Mouse (Mus musculus): ENCODE measurements around the gene Ctf2. TPM values are rescaled to one million over a fixed set of nuclear protein-coding genes. Genes with fewer than 3 reads are reported as not detected.
A peak's percentile ranks its signal among the peaks of the same experiment; 100 is the strongest.

Ctf2 gene
- polyA plus RNA-seq, 1 experiment from 2014 or later: 0.32 TPM

GRCm38 (mm10) chr7:127680541-127680940 is 51.4 kb downstream of the Ctf2 start:
- Histone ChIP-seq H3K4me1 (ENCODE audit: control insufficient read depth, insufficient read depth, low read length) (no peaks in the 10 kb centered on the region), H3K36me3 (ENCODE audit: control insufficient read depth, insufficient read depth, low read length) (no peaks in the 10 kb centered on the region), H3K4me3 (ENCODE audit: low read depth, low read length) (no peak overlapping the region), H3K27me3 (ENCODE audit: control insufficient read depth, insufficient read depth, low read length) (no peaks in the 10 kb centered on the region), H3K27ac (replicated peaks; ENCODE audit: low read depth, low read length) (no peak overlapping the region), H3K9me3 (ENCODE audit: control insufficient read depth, low read length) (no peaks in the 10 kb centered on the region), H3K9ac (ENCODE audit: low read length) (no peak overlapping the region), H3K4me2 (ENCODE audit: low read depth, severe bottlenecking) (no peak overlapping the region)
- ATAC-seq (ENCODE audit: insufficient number of reproducible peaks, low FRiP score, low TSS enrichment, low read depth): no peak
- DNase-seq (ENCODE audit: low spot score): no peak
- 92% methylated on average over 13 of the region's 13 CpGs for WGBS

GRCm38 (mm10) chr7:127678811-127679210 is 53.2 kb downstream of the Ctf2 start:
- WGBS: 77% methylated on average over 2 of the region's 2 CpGs
- H3K36me3 ChIP-seq (ENCODE audit: control insufficient read depth, insufficient read depth, low read length): no peaks in the 10 kb centered on the region
- ATAC-seq (ENCODE audit: insufficient number of reproducible peaks, low FRiP score, low TSS enrichment, low read depth): no peak

GRCm38 (mm10) chr7:127677609-127678008 is 54.4 kb downstream of the Ctf2 start:
- DNase-seq (ENCODE audit: low spot score) (no peak), ATAC-seq (ENCODE audit: insufficient number of reproducible peaks, low FRiP score, low TSS enrichment, low read depth) (no peak)
- no peak overlapping the region for H3K9ac ChIP-seq (ENCODE audit: low read length)
- WGBS: 82% methylated on average over 4 of the region's 4 CpGs
- H3K4me2 ChIP-seq (ENCODE audit: low read depth, severe bottlenecking): no peak overlapping the region
- no peaks in the 10 kb centered on the region for H3K36me3 ChIP-seq (ENCODE audit: control insufficient read depth, insufficient read depth, low read length)
- no peak overlapping the region for H3K27ac ChIP-seq (replicated peaks; ENCODE audit: low read depth, low read length)
- H3K4me1 ChIP-seq (ENCODE audit: control insufficient read depth, insufficient read depth, low read length): no peaks in the 10 kb centered on the region
- H3K9me3 ChIP-seq (ENCODE audit: control insufficient read depth, low read length): no peaks in the 10 kb centered on the region
- no peak overlapping the region for H3K4me3 ChIP-seq (ENCODE audit: low read depth, low read length)
- no peaks in the 10 kb centered on the region for H3K27me3 ChIP-seq (ENCODE audit: control insufficient read depth, insufficient read depth, low read length)

More at GRCm38 (mm10) chr7:127678811-127679210, 53.2 kb downstream of the Ctf2 start:
- Histone ChIP-seq H3K4me3 (ENCODE audit: low read depth, low read length) (no peak overlapping the region), H3K4me2 (ENCODE audit: low read depth, severe bottlenecking) (no peak overlapping the region), H3K27me3 (ENCODE audit: control insufficient read depth, insufficient read depth, low read length) (no peaks in the 10 kb centered on the region), H3K9me3 (ENCODE audit: control insufficient read depth, low read length) (no peaks in the 10 kb centered on the region), H3K27ac (replicated peaks; ENCODE audit: low read depth, low read length) (no peak overlapping the region), H3K4me1 (ENCODE audit: control insufficient read depth, insufficient read depth, low read length) (no peaks in the 10 kb centered on the region), H3K9ac (ENCODE audit: low read length) (no peak overlapping the region)
- no peak for DNase-seq (ENCODE audit: low spot score)

- H3K36me3 ChIP-seq (ENCODE audit: control insufficient read depth, insufficient read depth, low read length): no peaks in the 10 kb centered on the region
- H3K4me2 ChIP-seq (ENCODE audit: low read depth, severe bottlenecking): no peak overlapping the region; the same call in 1 of the 2 replicates
- 69% methylated on average over 6 of the region's 6 CpGs for WGBS
- no peaks in the 10 kb centered on the region for H3K27me3 ChIP-seq (ENCODE audit: control insufficient read depth, insufficient read depth, low read length)
- H3K4me3 ChIP-seq (ENCODE audit: low read depth, low read length): no peak overlapping the region
- H3K27ac ChIP-seq (replicated peaks; ENCODE audit: low read depth, low read length): no peak overlapping the region
- no peaks in the 10 kb centered on the region for H3K9me3 ChIP-seq (ENCODE audit: control insufficient read depth, low read length)
- H3K9ac ChIP-seq (ENCODE audit: low read length): no peak overlapping the region
- peak; percentile 77 for DNase-seq (ENCODE audit: low spot score)
- no peaks in the 10 kb centered on the region for H3K4me1 ChIP-seq (ENCODE audit: control insufficient read depth, insufficient read depth, low read length)
- no peak for ATAC-seq (ENCODE audit: insufficient number of reproducible peaks, low FRiP score, low TSS enrichment, low read depth)
These were observed 54.9 kb downstream of the Ctf2 start for GRCm38 (mm10) chr7:127677077-127677476.

- Histone ChIP-seq H3K4me3 (ENCODE audit: low read depth, low read length) (no peak overlapping the region), H3K4me1 (ENCODE audit: control insufficient read depth, insufficient read depth, low read length) (no peaks in the 10 kb centered on the region), H3K9me3 (ENCODE audit: control insufficient read depth, low read length) (no peaks in the 10 kb centered on the region), H3K9ac (ENCODE audit: low read length) (no peak overlapping the region), H3K27me3 (ENCODE audit: control insufficient read depth, insufficient read depth, low read length) (no peaks in the 10 kb centered on the region), H3K36me3 (ENCODE audit: control insufficient read depth, insufficient read depth, low read length) (no peaks in the 10 kb centered on the region), H3K27ac (replicated peaks; ENCODE audit: low read depth, low read length) (no peak overlapping the region), H3K4me2 (ENCODE audit: low read depth, severe bottlenecking) (no peak overlapping the region)
- ATAC-seq (ENCODE audit: insufficient number of reproducible peaks, low FRiP score, low TSS enrichment, low read depth) (no peak), DNase-seq (ENCODE audit: low spot score) (no peak)
- WGBS: 79% methylated on average over 9 of the region's 9 CpGs
These were observed 56.6 kb downstream of the Ctf2 start for GRCm38 (mm10) chr7:127675391-127675811.

- ATAC-seq (ENCODE audit: insufficient number of reproducible peaks, low FRiP score, low TSS enrichment, low read depth) (peak; percentile 57), DNase-seq (ENCODE audit: low spot score) (peak; percentile 90)
- H3K4me3 ChIP-seq (ENCODE audit: low read depth, low read length): no peak overlapping the region
- no peak overlapping the region for H3K4me2 ChIP-seq (ENCODE audit: low read depth, severe bottlenecking)
- no peak overlapping the region; the same call in 1 of the 2 replicates for H3K27ac ChIP-seq (replicated peaks; ENCODE audit: low read depth, low read length)
- H3K9me3 ChIP-seq (ENCODE audit: control insufficient read depth, low read length): no peaks in the 10 kb centered on the region
- WGBS: 4% methylated on average over 5 of the region's 5 CpGs
- no peaks in the 10 kb centered on the region for H3K4me1 ChIP-seq (ENCODE audit: control insufficient read depth, insufficient read depth, low read length)
- no peaks in the 10 kb centered on the region for H3K27me3 ChIP-seq (ENCODE audit: control insufficient read depth, insufficient read depth, low read length)
- no peak overlapping the region for H3K9ac ChIP-seq (ENCODE audit: low read length)
- H3K36me3 ChIP-seq (ENCODE audit: control insufficient read depth, insufficient read depth, low read length): no peaks in the 10 kb centered on the region
These were observed 57.0 kb downstream of the Ctf2 start for GRCm38 (mm10) chr7:127674977-127675376.

GRCm38 (mm10) chr7:127672776-127673175 is 59.2 kb downstream of the Ctf2 start:
- no peak overlapping the region for H3K9ac ChIP-seq (ENCODE audit: low read length)
- no peaks in the 10 kb centered on the region for H3K4me1 ChIP-seq (ENCODE audit: control insufficient read depth, insufficient read depth, low read length)
- no peak overlapping the region for H3K4me3 ChIP-seq (ENCODE audit: low read depth, low read length)
- 0 out of 2 replicates have a peak, but pooled peaks cover 2% of the 10 kb centered on the region for H3K36me3 ChIP-seq (ENCODE audit: control insufficient read depth, insufficient read depth, low read length)
- H3K27me3 ChIP-seq (ENCODE audit: control insufficient read depth, insufficient read depth, low read length): no peaks in the 10 kb centered on the region
- 71% methylated on average over 4 of the region's 4 CpGs for WGBS
- no peak overlapping the region for H3K27ac ChIP-seq (replicated peaks; ENCODE audit: low read depth, low read length)
- ATAC-seq (ENCODE audit: insufficient number of reproducible peaks, low FRiP score, low TSS enrichment, low read depth): no peak
- no peak for DNase-seq (ENCODE audit: low spot score)
- no peak overlapping the region for H3K4me2 ChIP-seq (ENCODE audit: low read depth, severe bottlenecking)
- H3K9me3 ChIP-seq (ENCODE audit: control insufficient read depth, low read length): no peaks in the 10 kb centered on the region

GRCm38 (mm10) chr7:127671880-127672774 is 59.8 kb downstream of the Ctf2 start:
- DNase-seq (ENCODE audit: low spot score) (no peak), ATAC-seq (ENCODE audit: insufficient number of reproducible peaks, low FRiP score, low TSS enrichment, low read depth) (no peak)
- Histone ChIP-seq H3K27ac (replicated peaks; ENCODE audit: low read depth, low read length) (no peak overlapping the region), H3K36me3 (ENCODE audit: control insufficient read depth, insufficient read depth, low read length) (0 out of 2 replicates have a peak, but pooled peaks cover 2% of the 10 kb centered on the region), H3K9me3 (ENCODE audit: control insufficient read depth, low read length) (no peaks in the 10 kb centered on the region), H3K4me3 (ENCODE audit: low read depth, low read length) (no peak overlapping the region), H3K27me3 (ENCODE audit: control insufficient read depth, insufficient read depth, low read length) (no peaks in the 10 kb centered on the region), H3K4me1 (ENCODE audit: control insufficient read depth, insufficient read depth, low read length) (no peaks in the 10 kb centered on the region), H3K4me2 (ENCODE audit: low read depth, severe bottlenecking) (no peak overlapping the region), H3K9ac (ENCODE audit: low read length) (no peak overlapping the region; the same call in 1 of the 2 replicates)
- 57% methylated on average over 11 of the region's 11 CpGs for WGBS
